Mouse (Mus musculus): ENCODE measurements around the gene Hspb6. TPM values are rescaled to one million over a fixed set of nuclear protein-coding genes. Genes with fewer than 3 reads are reported as not detected.

The Hspb6 gene
- total RNA-seq, 2 experiments from 2014 or later: 1,132 to 1,502 TPM

GRCm38 (mm10) chr7:30551445-30552101 lies 405 bp upstream of the Hspb6 start:
- DNase-seq: no peak
- intact Hi-C loops (cut with DNase I): no loop called here

- DNase-seq: peak; percentile 55
- intact Hi-C loops (cut with DNase I): no loop called here
Measured at GRCm38 (mm10) chr7:30553021-30553589, 1.1 kb downstream of the Hspb6 start.

- no peak for DNase-seq
- intact Hi-C loops (cut with DNase I): no loop called here
Measured at GRCm38 (mm10) chr7:30553810-30554584, 2.0 kb downstream of the Hspb6 start.

GRCm38 (mm10) chr7:30556894-30557536 lies 5.0 kb downstream of the Hspb6 start:
- intact Hi-C loops (cut with DNase I): no loop called here
- DNase-seq: no peak

GRCm38 (mm10) chr7:30557901-30558514 lies 6.0 kb downstream of the Hspb6 start:
- intact Hi-C loops (cut with DNase I): no loop called here

GRCm38 (mm10) chr7:30558656-30559442 lies 6.9 kb downstream of the Hspb6 start:
- intact Hi-C loops (cut with DNase I): no loop called here
- no peak for DNase-seq

More at GRCm38 (mm10) chr7:30557901-30558514, 6.0 kb downstream of the Hspb6 start:
- no peak for DNase-seq

GRCm38 (mm10) chr7:30559443-30559954 lies 7.5 kb downstream of the Hspb6 start, which contains the start of gene Lin37:
Gene Lin37, minus strand, starts transcription at chr7:30559838.
- intact Hi-C loops (cut with DNase I): no loop called here
- peak; percentile 93 to 95 for DNase-seq

GRCm38 (mm10) chr7:30560296-30560695 lies 8.3 kb downstream of the Hspb6 start:
- intact Hi-C loops (cut with DNase I): no loop called here
- DNase-seq: no peak

GRCm38 (mm10) chr7:30562526-30563116 lies 10.6 kb downstream of the Hspb6 start:
- intact Hi-C loops (cut with DNase I): no loop called here

GRCm38 (mm10) chr7:30563117-30563905 lies 11.3 kb downstream of the Hspb6 start, which contains the start of the genes U2af1l4, Gm49396 and Psenen:
Gene U2af1l4, plus strand, starts transcription at chr7:30563301.
Gene Gm49396, plus strand, starts transcription at chr7:30563344.
Gene Psenen, minus strand, starts transcription at chr7:30563627.
- intact Hi-C loops (cut with DNase I): no loop called here
- peak; percentile 90 to 96 for DNase-seq

More at GRCm38 (mm10) chr7:30562526-30563116, 10.6 kb downstream of the Hspb6 start:
- no peak for DNase-seq

- no peak for DNase-seq
- intact Hi-C loops (cut with DNase I): no loop called here
Measured at GRCm38 (mm10) chr7:30563906-30564280, 11.9 kb downstream of the Hspb6 start.

GRCm38 (mm10) chr7:30564970-30565571 lies 13.1 kb downstream of the Hspb6 start, which contains the start of gene Igflr1:
Gene Igflr1, plus strand, starts transcription at chr7:30565427.
- intact Hi-C loops (cut with DNase I): no loop called here
- DNase-seq: no peak

GRCm38 (mm10) chr7:30566033-30566432 lies 14.1 kb downstream of the Hspb6 start:
- intact Hi-C loops (cut with DNase I): no loop called here
- no peak for DNase-seq

- intact Hi-C loops (cut with DNase I): no loop called here
- DNase-seq: no peak
Measured at GRCm38 (mm10) chr7:30567555-30567954, 15.6 kb downstream of the Hspb6 start.

GRCm38 (mm10) chr7:30572389-30572788 lies 20.4 kb downstream of the Hspb6 start:
- no peak for DNase-seq
- intact Hi-C loops (cut with DNase I): no loop called here

GRCm38 (mm10) chr7:30572969-30573368 lies 21.0 kb downstream of the Hspb6 start:
- intact Hi-C loops (cut with DNase I): no loop called here
- peak; percentile 71 to 75 for DNase-seq

- intact Hi-C loops (cut with DNase I): no loop called here
- no peak for DNase-seq
Measured at GRCm38 (mm10) chr7:30579950-30580349, 28.0 kb downstream of the Hspb6 start.

GRCm38 (mm10) chr7:30581547-30581946 lies 29.6 kb downstream of the Hspb6 start:
- intact Hi-C loops (cut with DNase I): no loop called here
- DNase-seq: no peak

Data from gastrocnemius, postnatal 36 days (tissue).